Mouse (Mus musculus) MEL (cell line): ENCODE measurements around the gene a. TPM values are rescaled to one million over a fixed set of nuclear protein-coding genes. Genes with fewer than 3 reads are reported as not detected.

Experiments used
- DNase-seq: peaks from one replicate; pipeline ENCODE4 v3.0.0; 2011; ENCODE audit warnings: low read depth, low spot score
- H3K27ac ChIP-seq: 2 replicates; pipeline ENCODE4 v1.5.1; 2012; ENCODE audit warnings: low read depth, mild to moderate bottlenecking, control low read depth, low read length, moderate library complexity; ENCODE audit not compliant: control insufficient read depth
- H3K27me3 ChIP-seq, 2 experiments: fragments of 150-350 bp in 1 of 2; sonication (generic) in 1 of 2; 2 replicates each; pipeline ENCODE4 v1.6.1; 2012; ENCODE audit warnings: low read length in 2 of 2, mild to moderate bottlenecking in 2 of 2, improper control_type of control experiment in 1 of 2, moderate library complexity in 1 of 2; ENCODE audit not compliant: insufficient read depth in 2 of 2, control insufficient read depth in 1 of 2
- H3K36me3 ChIP-seq, 2 experiments: 2 replicates each; pipeline ENCODE4 v1.6.1; 2012 to 2014; ENCODE audit warnings: low read length in 2 of 2, improper control_type of control experiment in 1 of 2, inconsistent platforms in 1 of 2, mild to moderate bottlenecking in 1 of 2; ENCODE audit not compliant: insufficient read depth in 2 of 2, control insufficient read depth in 1 of 2
- H3K4me1 ChIP-seq, 2 experiments: fragments of 150-350 bp in 1 of 2; sonication (generic) in 1 of 2; 2 replicates each; pipeline ENCODE4 v1.6.1; 2012; ENCODE audit warnings: low read length in 2 of 2, improper control_type of control experiment in 1 of 2, mild to moderate bottlenecking in 1 of 2; ENCODE audit not compliant: insufficient read depth in 2 of 2, control insufficient read depth in 1 of 2
- H3K4me3 ChIP-seq, 2 experiments: fragments of 150-350 bp in 1 of 2; sonication (generic) in 1 of 2; 2 replicates each; pipeline ENCODE4 v1.5.1; 2012; ENCODE audit warnings: low read depth in 2 of 2, low read length in 2 of 2, mild to moderate bottlenecking in 2 of 2, moderate library complexity in 2 of 2, control low read depth in 1 of 2, improper control_type of control experiment in 1 of 2; ENCODE audit not compliant: control insufficient read depth in 1 of 2, insufficient read depth in 1 of 2
- H3K79me2 ChIP-seq: 2 replicates; pipeline ENCODE4 v1.6.1; 2012; ENCODE audit warnings: mild to moderate bottlenecking, low read length, moderate library complexity; ENCODE audit not compliant: control insufficient read depth, poor library complexity, insufficient read depth
- H3K9ac ChIP-seq: 2 replicates; pipeline ENCODE4 v1.6.1; 2012; ENCODE audit warnings: low read depth, mild to moderate bottlenecking, control low read depth, low read length, moderate library complexity; ENCODE audit not compliant: control insufficient read depth, poor library complexity, severe bottlenecking
- H3K9me3 ChIP-seq: fragments of 150-350 bp; sonication (generic); replicated peaks from 2 replicates; pipeline ENCODE4 v1.6.1; 2012; ENCODE audit warnings: mild to moderate bottlenecking, low read length, improper control_type of control experiment, moderate library complexity; ENCODE audit not compliant: insufficient read depth
- E2F4 ChIP-seq: IDR thresholded peaks from 2 replicates; pipeline ENCODE4 v1.6.1; 2011; ENCODE audit warnings: low read depth, low read length, improper control_type of control experiment, borderline replicate concordance
- EP300 ChIP-seq, 2 experiments: IDR thresholded peaks; 2 replicates each; pipeline ENCODE4 v1.6.1; 2011; ENCODE audit warnings: improper control_type of control experiment in 2 of 2, low read length in 2 of 2, low read depth in 1 of 2, mild to moderate bottlenecking in 1 of 2
- ETS1 ChIP-seq: IDR thresholded peaks from 2 replicates; pipeline ENCODE4 v1.6.1; 2012; ENCODE audit warnings: low read depth, mild to moderate bottlenecking, inconsistent platforms, low read length, improper control_type of control experiment, moderate library complexity
- MAFK ChIP-seq: IDR thresholded peaks from 2 replicates; pipeline ENCODE4 v1.6.1; 2011; ENCODE audit warnings: low read depth, mild to moderate bottlenecking, low read length, improper control_type of control experiment, borderline replicate concordance
- MAX ChIP-seq: IDR thresholded peaks from 2 replicates; pipeline ENCODE4 v1.6.1; 2011; ENCODE audit warnings: low read length, improper control_type of control experiment
- MYB ChIP-seq: IDR thresholded peaks from 2 replicates; pipeline ENCODE4 v1.6.1; 2011; ENCODE audit warnings: mild to moderate bottlenecking, low read depth, low read length, improper control_type of control experiment
- NRF1 ChIP-seq: IDR thresholded peaks from 2 replicates; pipeline ENCODE4 v1.6.1; 2014; ENCODE audit warnings: low read depth, mild to moderate bottlenecking, inconsistent platforms, low read length, improper control_type of control experiment, moderate library complexity; ENCODE audit not compliant: poor library complexity, insufficient read depth, severe bottlenecking
- POLR2A ChIP-seq, 2 experiments: IDR thresholded peaks; 2 replicates each; pipeline ENCODE4 v1.6.1; 2011 to 2012; ENCODE audit warnings: low read length in 2 of 2, mild to moderate bottlenecking in 2 of 2, control low read depth in 1 of 2, improper control_type of control experiment in 1 of 2, low read depth in 1 of 2, moderate library complexity in 1 of 2; ENCODE audit not compliant: control insufficient read depth in 1 of 2, insufficient read depth in 1 of 2, poor library complexity in 1 of 2
- POLR2AphosphoS2 ChIP-seq: IDR thresholded peaks from 2 replicates; pipeline ENCODE4 v1.6.1; 2011; ENCODE audit warnings: low read length, improper control_type of control experiment
- TAL1 ChIP-seq: IDR thresholded peaks from 2 replicates; pipeline ENCODE4 v1.6.1; 2012; ENCODE audit warnings: mild to moderate bottlenecking, inconsistent platforms, low read length, moderate library complexity, mixed read lengths
- TBP ChIP-seq: IDR thresholded peaks from 2 replicates; pipeline ENCODE4 v1.8.0; 2011; ENCODE audit warnings: low read depth, low read length, improper control_type of control experiment
- TCF12 ChIP-seq: IDR thresholded peaks from 2 replicates; pipeline ENCODE4 v1.6.1; 2014; ENCODE audit warnings: low read depth, mild to moderate bottlenecking, inconsistent platforms, low read length, improper control_type of control experiment, moderate library complexity
- UBTF ChIP-seq: IDR thresholded peaks from 2 replicates; pipeline ENCODE4 v1.6.1; 2012; ENCODE audit warnings: low read depth, mild to moderate bottlenecking, inconsistent platforms, low read length, improper control_type of control experiment, moderate library complexity, borderline replicate concordance; ENCODE audit not compliant: insufficient read depth
- ZC3H11A ChIP-seq: IDR thresholded peaks from 2 replicates; pipeline ENCODE4 v1.6.1; 2012; ENCODE audit warnings: low read depth, mild to moderate bottlenecking, inconsistent platforms, low read length, improper control_type of control experiment
- ZKSCAN1 ChIP-seq: IDR thresholded peaks from 2 replicates; pipeline ENCODE4 v1.6.1; 2012; ENCODE audit warnings: low read depth, mild to moderate bottlenecking, inconsistent platforms, low read length, improper control_type of control experiment, moderate library complexity
- ZNF384 ChIP-seq: IDR thresholded peaks from 2 replicates; pipeline ENCODE4 v1.6.1; 2012; ENCODE audit warnings: low read depth, mild to moderate bottlenecking, inconsistent platforms, low read length, improper control_type of control experiment
- polyA plus RNA-seq, 2 experiments: library from polyadenylated mRNA; stranded (reverse) in 1 of 2; unstranded in 1 of 2; fragments of >175 nt in 1 of 2; fragments of >200 nt in 1 of 2; gene quantifications; 2 replicates each; pipeline versions ENCODE4 v1.2.1 to v1.2.4; 2012; ENCODE audit warnings: low replicate concordance in 2 of 2, low read depth in 1 of 2; ENCODE audit not compliant: insufficient read length in 2 of 2, insufficient read depth in 1 of 2, missing spikeins in 1 of 2
- total RNA-seq: library from RNA; depleted of rRNA; stranded (reverse); fragments of 300-350 nt; gene quantifications from 2 replicates; pipeline ENCODE4 v1.2.3, GENCODE M21; 2012

a gene
- total and polyA plus RNA-seq, 3 experiments, result not detected

DNA sequence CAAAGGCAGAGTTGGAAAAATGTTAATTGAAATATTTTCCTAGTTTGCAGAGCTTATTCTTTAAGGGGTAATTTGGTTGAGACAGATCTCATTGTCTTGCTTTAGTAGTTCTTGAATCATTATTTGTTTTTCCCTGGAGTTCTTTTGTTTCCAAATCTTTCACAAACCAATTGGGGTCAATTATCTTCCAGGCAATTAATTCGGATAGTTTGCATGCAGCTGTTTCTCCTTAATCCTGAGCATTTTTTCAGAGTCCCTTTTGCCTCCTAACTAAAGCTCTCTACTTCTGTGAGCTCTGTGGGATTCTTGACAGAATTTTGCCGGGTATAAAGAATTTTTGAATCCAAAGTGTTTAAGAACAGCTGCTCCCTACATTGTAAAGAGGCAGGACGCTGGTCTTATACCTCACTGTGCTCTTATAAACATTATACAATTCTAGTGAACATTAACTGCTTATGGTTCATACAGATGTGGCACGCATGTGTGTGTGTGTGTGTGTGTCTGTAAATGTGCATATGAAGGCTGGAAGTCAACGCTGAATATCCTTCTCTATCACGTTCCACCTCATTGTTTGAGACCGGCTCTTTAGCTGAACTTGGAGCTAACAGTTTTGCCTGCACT, 134.3 kb downstream of the a start:
- DNase-seq, result no peak
- H3K9ac ChIP-seq, result no peak overlapping the region
- TF ChIP-seq E2F4, result no peak

GRCm38 (mm10) chr2:154926843-154927242, 135.6 kb downstream of the a start:
- DNase-seq, result no peak

More for the DNA sequence above, 134.3 kb downstream of the a start:
- no peaks in the 10 kb centered on the region for H3K36me3 ChIP-seq
- no peak overlapping the region for H3K27ac ChIP-seq
- H3K27me3 ChIP-seq, result peaks cover 6 to 23% of the 10 kb centered on the region in 2 experiments; a peak in 3 of 4 replicates
- H3K79me2 ChIP-seq, result no peaks in the 10 kb centered on the region
- no peaks in the 10 kb centered on the region for H3K9me3 ChIP-seq
- no peaks in the 10 kb centered on the region for H3K4me1 ChIP-seq
- H3K4me3 ChIP-seq, result no peak overlapping the region

DNA sequence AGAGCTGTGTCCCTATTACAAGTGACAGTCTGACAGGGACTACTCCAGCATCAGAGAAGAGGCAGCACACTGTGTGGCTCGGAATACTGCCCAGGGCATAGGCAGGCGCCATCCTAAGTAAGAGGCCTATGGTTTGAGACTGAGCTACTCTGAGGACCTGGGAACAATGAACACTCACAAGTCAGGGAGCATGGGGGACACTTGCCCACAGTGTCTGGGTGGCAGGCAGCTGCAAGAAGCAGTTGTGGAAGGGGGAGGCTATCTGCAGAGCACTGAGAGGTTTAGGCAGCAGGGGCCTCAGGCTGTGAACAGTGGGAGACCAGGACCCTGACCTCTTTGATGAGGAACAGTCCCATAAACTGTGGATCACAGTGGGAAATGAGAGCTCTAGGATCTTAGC, 137.1 kb downstream of the a start:
- no peaks in the 10 kb centered on the region for H3K9me3 ChIP-seq
- no peak overlapping the region for H3K4me3 ChIP-seq
- no peak for TF ChIP-seq ZKSCAN1
- no peak for TF ChIP-seq E2F4
- no peak for TF ChIP-seq TBP
- TF ChIP-seq ETS1, result no peak
- no peak for TF ChIP-seq UBTF
- TF ChIP-seq MAX, result no peak
- no peak overlapping the region for H3K9ac ChIP-seq
- no peaks in the 10 kb centered on the region for H3K79me2 ChIP-seq
- no peak overlapping the region for H3K27ac ChIP-seq
- no peaks in the 10 kb centered on the region for H3K36me3 ChIP-seq
- peaks cover 6 to 25% of the 10 kb centered on the region in 2 experiments; a peak in 3 of 4 replicates for H3K27me3 ChIP-seq
- no peak for DNase-seq
- H3K4me1 ChIP-seq, result no peaks in the 10 kb centered on the region

More at GRCm38 (mm10) chr2:154926843-154927242, 135.6 kb downstream of the a start:
- H3K9me3 ChIP-seq, result no peaks in the 10 kb centered on the region
- H3K9ac ChIP-seq, result no peak overlapping the region
- no peaks in the 10 kb centered on the region for H3K79me2 ChIP-seq
- no peak overlapping the region for H3K27ac ChIP-seq
- no peak overlapping the region for H3K4me3 ChIP-seq
- peaks cover 6 to 27% of the 10 kb centered on the region in 2 experiments; a peak in 3 of 4 replicates for H3K27me3 ChIP-seq
- TF ChIP-seq MYB (no peak), POLR2AphosphoS2 (no peak), MAFK (no peak), ZNF384 (no peak), TCF12 (no peak), ETS1 (no peak), ZC3H11A (no peak), TAL1 (no peak), POLR2A (IDR thresholded peaks at IDR 0.05; ENCODE audit: control insufficient read depth in 1 of 2, insufficient read depth in 1 of 2, low read depth in 1 of 2, low read length in 2 of 2, poor library complexity in 1 of 2) (no peak), EP300 (IDR thresholded peaks at IDR 0.05; ENCODE audit: low read depth in 1 of 2, low read length in 2 of 2) (no peak), E2F4 (no peak), NRF1 (no peak)
- no peaks in the 10 kb centered on the region for H3K4me1 ChIP-seq
- H3K36me3 ChIP-seq, result no peaks in the 10 kb centered on the region
